Comparison of ENCODE assay signal across 24 mouse cellular contexts in genomic region chr9:62970345-62970744, GRCm38 (mm10).
"Had no signal": no experiment of that assay in that cellular context is flagged by ENCODE, and none has a peak within 500 bp of the region (broad histone marks: within the 10 kb centered on the region; RNA-seq: fewer than 3 reads in every experiment).

No protein-coding gene starts in this region.

- H3K27ac ChIP-seq: hindbrain, embryonic 13.5 days; hindbrain, embryonic 15.5 days; hindbrain, postnatal 0 days; kidney, embryonic 15.5 days; kidney, postnatal 0 days; limb, embryonic 13.5 days; limb, embryonic 15.5 days; liver, embryonic 12.5 days; liver, embryonic 14.5 days had no signal

- DNase-seq: gastrocnemius, postnatal 25 days; heart, adult 18-20 months; heart, postnatal 10 days; heart, postnatal 36 days; kidney, adult 11 months; kidney, adult 2 months; kidney, adult 9 months; kidney, postnatal 14 days; kidney, postnatal 36 days; layer of hippocampus, adult 9-11 months; layer of hippocampus, postnatal 36 days; left cerebral cortex, postnatal 4 days had no signal

- H3K9me3 ChIP-seq: heart, embryonic 13.5 days; heart, embryonic 15.5 days; hindbrain, embryonic 13.5 days; hindbrain, embryonic 15.5 days; kidney, embryonic 15.5 days; limb, embryonic 13.5 days; limb, embryonic 15.5 days; liver, embryonic 12.5 days had no signal

- H3K9ac ChIP-seq: heart, embryonic 13.5 days; heart, embryonic 15.5 days; hindbrain, embryonic 13.5 days; hindbrain, embryonic 15.5 days; kidney, embryonic 15.5 days; limb, embryonic 13.5 days; limb, embryonic 15.5 days; liver, embryonic 12.5 days; liver, embryonic 14.5 days had no signal

- H3K4me2 ChIP-seq: heart, embryonic 15.5 days; hindbrain, embryonic 13.5 days; hindbrain, embryonic 15.5 days; kidney, embryonic 15.5 days; limb, embryonic 13.5 days; limb, embryonic 15.5 days; liver, embryonic 12.5 days had no signal

- H3K4me3 ChIP-seq: heart, embryonic 13.5 days; heart, embryonic 15.5 days; hindbrain, embryonic 13.5 days; hindbrain, embryonic 15.5 days; kidney, embryonic 15.5 days; limb, embryonic 13.5 days; limb, embryonic 15.5 days; liver, embryonic 12.5 days had no signal

- ATAC-seq: hindbrain, postnatal 0 days; intestine, embryonic 16.5 days; liver, embryonic 12.5 days had no signal

- H3K36me3 ChIP-seq: hindbrain, embryonic 13.5 days; hindbrain, embryonic 15.5 days had no signal

- H3K27me3 ChIP-seq: heart, embryonic 13.5 days; heart, embryonic 15.5 days; hindbrain, embryonic 13.5 days; hindbrain, embryonic 15.5 days; kidney, embryonic 15.5 days; limb, embryonic 13.5 days; limb, embryonic 15.5 days; liver, embryonic 12.5 days had no signal
